Mouse (Mus musculus): ENCODE results near the gene Cttnbp2nl. TPM values are rescaled to one million over a fixed set of nuclear protein-coding genes. Genes with fewer than 3 reads are reported as not detected.

The Cttnbp2nl gene
- polyA plus RNA-seq, 1 experiment from 2014 or later = 34.3 TPM

DNA sequence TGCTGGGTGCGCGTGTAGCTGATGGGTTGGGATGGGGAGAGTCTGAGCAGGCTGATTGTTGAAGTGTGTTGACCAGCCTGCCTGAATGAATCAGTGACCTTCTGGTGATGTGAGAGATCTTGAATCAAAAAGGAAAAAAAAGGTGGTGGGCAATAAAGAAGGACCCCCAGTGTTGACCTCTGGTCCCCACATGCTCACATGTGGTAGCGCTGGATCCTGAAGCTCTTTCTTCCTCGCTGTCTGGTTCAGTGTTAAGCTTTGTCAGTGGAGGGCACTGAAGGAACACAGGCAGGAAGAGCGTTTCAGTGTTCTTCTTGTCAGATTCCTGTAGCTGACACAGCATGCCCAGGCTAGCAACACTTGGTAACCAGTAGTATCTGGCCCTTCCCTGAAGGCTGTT is 22.9 kb upstream of the Cttnbp2nl start:
- no peaks in the 10 kb centered on the region for H3K36me3 ChIP-seq (replicated peaks)
- H3K4me1 ChIP-seq = peaks cover 13% of the 10 kb centered on the region
- WGBS = 92% methylated on average over 5 of the region's 5 CpGs
- peaks cover 6% of the 10 kb centered on the region for H3K27me3 ChIP-seq (ENCODE audit: poor library complexity, severe bottlenecking)
- no peaks in the 10 kb centered on the region for H3K9me3 ChIP-seq
- no peak for DNase-seq (ENCODE audit: extremely low spot score, low spot score)
- no peak overlapping the region for H3K27ac ChIP-seq
- no peak overlapping the region for H3K4me3 ChIP-seq

DNA sequence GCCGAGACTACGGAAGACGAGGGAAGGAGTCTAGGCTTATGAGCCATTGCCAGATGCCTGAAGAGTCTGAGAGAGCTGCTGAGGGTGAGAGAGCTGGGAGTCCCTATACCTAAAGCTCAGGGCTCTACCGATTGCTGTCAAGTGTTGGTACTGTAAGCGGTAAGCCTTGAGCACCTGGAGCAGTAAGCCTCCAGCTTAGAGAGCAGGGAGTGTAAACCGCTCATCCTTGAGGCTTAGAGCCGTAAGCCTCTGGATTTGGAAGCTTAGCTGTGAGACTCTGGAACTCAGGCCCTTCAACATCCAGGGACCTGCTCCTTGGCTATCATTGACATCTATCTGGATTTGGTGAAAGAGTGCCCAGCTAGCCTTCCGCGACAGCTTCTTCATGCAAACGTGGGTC is 19.6 kb upstream of the Cttnbp2nl start:
- no peak for DNase-seq (ENCODE audit: extremely low spot score, low spot score)
- H3K27ac ChIP-seq = no peak overlapping the region
- peaks cover 4% of the 10 kb centered on the region; the same call in 1 of the 2 replicates for H3K4me1 ChIP-seq
- no peak overlapping the region for H3K4me3 ChIP-seq
- H3K36me3 ChIP-seq (replicated peaks) = no peaks in the 10 kb centered on the region
- 93% methylated on average over 10 of the region's 10 CpGs for WGBS
- no peaks in the 10 kb centered on the region for H3K9me3 ChIP-seq
- H3K27me3 ChIP-seq (ENCODE audit: poor library complexity, severe bottlenecking) = peaks cover 5% of the 10 kb centered on the region

DNA sequence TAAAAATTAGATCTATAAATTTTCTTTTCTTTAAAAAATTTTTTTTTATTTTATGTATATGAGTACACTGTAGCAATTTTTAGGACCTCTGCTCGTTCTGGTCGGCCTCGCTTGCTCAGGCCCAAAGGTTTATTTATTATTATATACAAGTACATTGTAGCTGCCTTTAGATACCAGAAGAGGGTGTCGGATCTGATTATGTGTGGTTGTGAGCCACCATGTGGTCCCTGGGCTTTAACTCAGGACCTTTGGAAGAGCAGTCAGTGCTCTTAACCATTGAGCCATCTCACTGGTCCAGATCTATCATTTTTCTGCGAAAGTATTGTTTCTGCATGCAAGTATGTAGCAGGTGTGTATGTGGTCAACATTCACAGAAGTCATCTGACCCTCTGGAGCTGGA is 18.3 kb upstream of the Cttnbp2nl start:
- no peak overlapping the region for H3K4me3 ChIP-seq
- H3K27ac ChIP-seq = no peak overlapping the region
- DNase-seq (ENCODE audit: extremely low spot score, low spot score) = no peak
- 95% methylated on average over 5 of the region's 5 CpGs for WGBS
- H3K36me3 ChIP-seq (replicated peaks) = no peaks in the 10 kb centered on the region
- no peaks in the 10 kb centered on the region for H3K27me3 ChIP-seq (ENCODE audit: poor library complexity, severe bottlenecking)
- H3K9me3 ChIP-seq = no peaks in the 10 kb centered on the region
- H3K4me1 ChIP-seq = peaks cover 3% of the 10 kb centered on the region; the same call in 1 of the 2 replicates

DNA sequence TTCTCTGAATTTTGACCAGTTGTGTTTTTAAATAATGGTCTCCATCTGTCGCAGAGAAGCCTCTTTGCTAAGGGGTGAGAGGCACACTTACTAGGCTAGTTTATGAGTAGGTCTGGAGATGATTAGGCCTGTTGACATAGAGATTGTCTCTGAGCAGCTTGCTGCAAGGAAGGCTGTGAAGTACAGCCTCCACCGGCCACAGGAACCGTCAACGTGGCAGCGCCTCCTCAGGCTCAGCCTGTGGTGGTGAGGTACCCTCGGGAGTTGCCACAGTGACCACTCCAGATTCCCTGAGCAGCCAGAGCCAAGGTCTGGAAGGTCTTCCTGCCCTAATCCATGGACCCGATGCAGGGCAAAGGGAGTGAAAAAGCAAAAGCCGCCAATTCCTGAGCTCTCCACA is 17.6 kb upstream of the Cttnbp2nl start:
- no peak for DNase-seq (ENCODE audit: extremely low spot score, low spot score)
- no peaks in the 10 kb centered on the region for H3K27me3 ChIP-seq (ENCODE audit: poor library complexity, severe bottlenecking)
- peaks cover 3% of the 10 kb centered on the region; the same call in 1 of the 2 replicates for H3K4me1 ChIP-seq
- H3K36me3 ChIP-seq (replicated peaks) = no peaks in the 10 kb centered on the region
- H3K27ac ChIP-seq = no peak overlapping the region
- H3K9me3 ChIP-seq = no peaks in the 10 kb centered on the region
- 71% methylated on average over 8 of the region's 8 CpGs for WGBS
- H3K4me3 ChIP-seq = no peak overlapping the region

DNA sequence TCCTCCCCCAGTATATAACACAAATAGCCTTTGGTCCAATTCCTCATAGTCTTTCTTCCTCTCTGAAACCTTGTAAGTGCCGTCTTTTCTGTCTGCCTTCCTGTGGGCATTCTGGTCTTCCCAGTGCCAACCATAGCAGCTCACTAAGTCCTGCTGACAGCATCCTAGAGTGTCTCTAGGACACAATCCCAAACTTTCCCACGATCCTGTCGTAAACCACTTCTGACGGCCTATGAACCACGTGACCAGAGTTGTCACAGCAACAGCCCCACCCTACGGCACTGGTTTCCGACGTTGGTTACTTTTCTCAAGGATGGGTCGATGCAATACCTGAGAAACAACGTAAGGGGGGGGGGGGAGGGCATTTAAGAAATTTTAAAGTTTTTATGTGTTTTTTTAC is 13.6 kb upstream of the Cttnbp2nl start, which contains the start of gene 4930564D02Rik:
Gene 4930564D02Rik (plus strand): TSS at position 301 of the 400 bp plus-strand sequence.
- Histone ChIP-seq H3K4me1 (peaks cover 3% of the 10 kb centered on the region; the same call in 1 of the 2 replicates), H3K9me3 (no peaks in the 10 kb centered on the region), H3K27me3 (ENCODE audit: poor library complexity, severe bottlenecking) (no peaks in the 10 kb centered on the region), H3K4me3 (no peak within 1 kb of the TSS), H3K27ac (no peak within 1 kb of the TSS), H3K36me3 (replicated peaks) (no peaks in the 10 kb centered on the region)
- no peak for DNase-seq (ENCODE audit: extremely low spot score, low spot score)
- WGBS = 88% methylated on average over 10 of the region's 10 CpGs

DNA sequence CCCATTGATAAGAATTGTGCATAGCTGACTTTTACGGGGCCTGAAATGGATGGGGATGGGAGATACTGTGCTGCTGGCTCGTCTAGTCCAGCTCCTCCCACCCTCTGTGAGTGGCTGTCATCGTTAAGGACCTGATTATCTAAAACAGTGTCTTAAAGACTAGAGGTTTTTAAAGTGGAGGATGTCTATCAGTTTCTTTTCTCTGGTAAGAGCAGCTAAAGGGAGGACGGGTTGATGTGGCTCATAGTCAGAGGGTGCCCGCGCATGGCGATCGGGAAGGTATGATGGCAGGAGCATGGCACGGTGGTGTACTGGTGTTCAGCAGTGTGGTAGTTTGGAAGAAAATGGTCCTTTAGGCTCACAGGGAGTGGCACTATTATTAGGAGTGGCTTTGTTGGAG is 9.7 kb upstream of the Cttnbp2nl start:
- WGBS = 89% methylated on average over 9 of the region's 9 CpGs
- no peaks in the 10 kb centered on the region for H3K9me3 ChIP-seq
- H3K36me3 ChIP-seq (replicated peaks) = no peaks in the 10 kb centered on the region
- DNase-seq (ENCODE audit: extremely low spot score, low spot score) = no peak
- 0 out of 2 replicates have a peak, but pooled peaks cover 6% of the 10 kb centered on the region for H3K27me3 ChIP-seq (ENCODE audit: poor library complexity, severe bottlenecking)
- H3K27ac ChIP-seq = no peak overlapping the region
- peaks cover 12% of the 10 kb centered on the region for H3K4me1 ChIP-seq
- no peak overlapping the region for H3K4me3 ChIP-seq

DNA sequence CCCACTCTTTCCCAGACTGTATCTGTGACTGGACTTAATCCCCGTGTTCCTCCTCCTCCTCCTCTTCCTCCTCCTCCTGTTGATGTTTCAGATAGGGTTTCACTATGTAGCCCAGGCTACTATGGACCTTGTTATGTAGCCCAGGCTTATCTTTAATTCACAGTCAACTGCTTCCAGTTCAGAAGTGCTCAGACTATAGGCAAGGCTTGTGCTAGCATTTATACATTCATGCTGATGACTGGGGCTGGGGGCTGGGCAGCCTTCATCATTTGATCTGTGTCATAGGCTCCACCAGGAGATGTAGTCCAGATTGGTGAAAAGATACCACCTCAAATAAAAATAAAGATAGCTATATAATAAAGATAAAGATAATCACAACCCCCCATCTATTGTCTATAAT is 9.0 kb upstream of the Cttnbp2nl start:
- Histone ChIP-seq H3K4me3 (no peak overlapping the region), H3K27ac (no peak overlapping the region), H3K36me3 (replicated peaks) (no peaks in the 10 kb centered on the region), H3K4me1 (peaks cover 12% of the 10 kb centered on the region), H3K9me3 (no peaks in the 10 kb centered on the region), H3K27me3 (ENCODE audit: poor library complexity, severe bottlenecking) (0 out of 2 replicates have a peak, but pooled peaks cover 6% of the 10 kb centered on the region)
- no peak for DNase-seq (ENCODE audit: extremely low spot score, low spot score)
- WGBS = 61% methylated on average over 1 of the region's 1 CpGs

DNA sequence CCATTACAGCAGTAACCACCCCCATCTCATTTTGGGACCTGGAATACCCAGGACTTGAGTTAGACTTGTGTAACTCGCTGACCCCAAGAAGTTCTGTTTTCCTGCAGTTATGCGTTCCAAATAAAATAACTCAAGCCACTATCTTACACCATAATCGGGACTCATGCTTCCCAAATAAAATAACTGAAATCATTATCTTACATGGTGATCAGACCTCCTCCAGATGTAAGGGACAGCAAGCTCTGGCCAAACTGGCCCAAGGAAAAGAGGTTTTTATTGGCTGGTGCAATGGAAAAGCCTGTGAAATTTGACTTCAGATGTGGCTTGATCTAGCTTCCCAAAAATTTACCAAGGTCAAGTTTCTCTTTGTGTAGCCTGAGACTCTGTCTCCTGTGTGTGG is 8.6 kb upstream of the Cttnbp2nl start:
- 89% methylated on average over 3 of the region's 3 CpGs for WGBS
- H3K4me3 ChIP-seq = no peak overlapping the region
- H3K36me3 ChIP-seq (replicated peaks) = no peaks in the 10 kb centered on the region
- no peak for DNase-seq (ENCODE audit: extremely low spot score, low spot score)
- H3K27ac ChIP-seq = no peak overlapping the region
- 0 out of 2 replicates have a peak, but pooled peaks cover 6% of the 10 kb centered on the region for H3K27me3 ChIP-seq (ENCODE audit: poor library complexity, severe bottlenecking)
- H3K9me3 ChIP-seq = no peaks in the 10 kb centered on the region
- peaks cover 12% of the 10 kb centered on the region for H3K4me1 ChIP-seq

DNA sequence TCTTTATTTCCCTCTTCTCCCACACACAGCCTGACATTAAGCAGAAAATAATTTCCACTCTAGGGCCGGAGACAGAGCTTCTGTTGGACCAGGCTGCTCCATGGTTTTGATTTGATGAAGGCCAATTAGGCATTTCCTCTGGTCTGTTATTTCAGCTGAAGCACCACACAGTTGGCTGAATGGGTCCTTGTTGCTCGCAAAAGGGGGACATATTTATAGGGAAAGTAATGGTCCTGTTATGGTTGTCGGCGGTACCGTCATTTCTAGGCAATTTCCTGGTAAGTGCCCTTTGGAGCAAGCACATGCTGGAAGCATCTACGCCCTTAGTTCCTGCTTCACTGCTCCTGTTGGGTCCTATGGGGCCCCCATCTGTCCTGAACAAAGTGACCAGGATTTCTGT is 8.0 kb upstream of the Cttnbp2nl start:
- H3K9me3 ChIP-seq = no peaks in the 10 kb centered on the region
- peaks cover 12% of the 10 kb centered on the region for H3K4me1 ChIP-seq
- H3K4me3 ChIP-seq = no peak overlapping the region
- 0 out of 2 replicates have a peak, but pooled peaks cover 6% of the 10 kb centered on the region for H3K27me3 ChIP-seq (ENCODE audit: poor library complexity, severe bottlenecking)
- peak overlapping the region; percentile 63; the same call in 1 of the 2 replicates for H3K27ac ChIP-seq
- DNase-seq (ENCODE audit: extremely low spot score, low spot score) = no peak
- WGBS = 61% methylated on average over 6 of the region's 6 CpGs
- no peaks in the 10 kb centered on the region for H3K36me3 ChIP-seq (replicated peaks)

DNA sequence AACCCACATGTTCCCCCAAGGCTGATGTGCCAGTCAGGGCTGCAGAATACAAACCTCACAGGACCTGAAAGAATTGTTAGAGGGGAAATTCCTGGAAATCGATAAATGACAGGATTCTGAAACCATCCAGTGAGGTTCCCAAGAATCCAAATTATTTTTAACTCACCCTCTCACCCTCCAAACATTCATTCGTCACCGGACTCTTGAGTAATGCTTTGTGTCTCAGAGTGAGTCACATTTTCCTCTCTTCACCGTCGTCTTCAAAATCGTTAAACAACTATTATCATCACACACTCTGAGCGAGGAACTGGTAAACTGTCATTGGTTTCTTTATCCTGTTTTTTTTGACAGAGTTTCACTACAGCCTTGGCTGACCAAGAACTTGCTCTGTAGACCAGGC is 7.0 kb upstream of the Cttnbp2nl start:
- 86% methylated on average over 7 of the region's 7 CpGs for WGBS
- no peak overlapping the region for H3K27ac ChIP-seq
- DNase-seq (ENCODE audit: extremely low spot score, low spot score) = no peak

DNA sequence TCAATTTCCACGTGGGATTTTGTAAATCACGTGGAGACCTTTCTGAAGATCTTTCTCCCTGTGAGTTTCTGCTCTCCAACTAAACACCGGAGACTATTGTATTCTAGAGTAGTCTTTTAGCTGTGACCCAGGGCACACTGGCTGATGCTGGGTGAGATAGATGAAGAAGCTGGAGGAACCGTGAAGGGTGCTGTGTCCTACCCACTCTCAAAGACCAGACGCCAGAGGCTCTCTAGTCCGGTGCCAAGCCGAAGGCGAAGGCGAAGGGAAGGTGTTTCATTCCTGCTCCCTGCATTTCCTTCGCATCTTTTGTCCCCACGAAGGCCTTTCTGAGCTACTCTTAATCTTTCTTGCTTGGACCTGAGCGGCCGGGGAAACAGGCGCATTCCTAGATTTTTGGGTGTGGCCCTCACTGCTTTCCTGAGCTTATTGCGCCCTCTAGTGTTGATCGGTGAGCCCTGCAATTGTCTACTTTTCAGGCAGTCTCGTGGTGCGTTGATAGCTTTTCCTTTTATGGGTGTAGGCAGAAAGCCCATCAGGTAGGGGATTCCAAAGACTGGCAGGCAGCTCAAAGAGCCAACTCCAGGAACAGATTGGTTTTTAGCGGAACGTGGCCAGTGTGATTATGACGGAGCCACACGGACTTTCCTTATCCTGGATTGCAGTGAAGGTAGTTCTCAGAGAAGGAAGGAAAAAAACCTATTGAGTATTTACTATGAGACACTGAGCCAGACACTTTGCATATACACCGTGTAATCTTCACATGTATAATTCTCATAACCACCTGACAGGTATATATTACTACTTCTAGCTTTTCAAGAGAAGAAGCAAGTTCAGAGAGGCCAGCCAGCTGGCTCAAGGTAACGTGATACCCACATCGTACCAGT is 5.9 kb upstream of the Cttnbp2nl start:
- WGBS = 20% methylated on average over 25 of the region's 25 CpGs
- H3K4me1 ChIP-seq = peaks cover 15% of the 10 kb centered on the region
- 0 out of 2 replicates have a peak, but pooled peaks cover 6% of the 10 kb centered on the region for H3K27me3 ChIP-seq (ENCODE audit: poor library complexity, severe bottlenecking)
- peak overlapping the region; percentile 37 for H3K4me3 ChIP-seq
- H3K27ac ChIP-seq = no peak overlapping the region
- peak; percentile 84 for DNase-seq (ENCODE audit: extremely low spot score, low spot score)
- no peaks in the 10 kb centered on the region for H3K9me3 ChIP-seq
- H3K36me3 ChIP-seq (replicated peaks) = no peaks in the 10 kb centered on the region

More for the DNA sequence above, 7.0 kb upstream of the Cttnbp2nl start:
- H3K27me3 ChIP-seq (ENCODE audit: poor library complexity, severe bottlenecking) = 0 out of 2 replicates have a peak, but pooled peaks cover 6% of the 10 kb centered on the region
- H3K4me1 ChIP-seq = peaks cover 12% of the 10 kb centered on the region
- no peaks in the 10 kb centered on the region for H3K36me3 ChIP-seq (replicated peaks)
- no peaks in the 10 kb centered on the region for H3K9me3 ChIP-seq
- H3K4me3 ChIP-seq = no peak overlapping the region

DNA sequence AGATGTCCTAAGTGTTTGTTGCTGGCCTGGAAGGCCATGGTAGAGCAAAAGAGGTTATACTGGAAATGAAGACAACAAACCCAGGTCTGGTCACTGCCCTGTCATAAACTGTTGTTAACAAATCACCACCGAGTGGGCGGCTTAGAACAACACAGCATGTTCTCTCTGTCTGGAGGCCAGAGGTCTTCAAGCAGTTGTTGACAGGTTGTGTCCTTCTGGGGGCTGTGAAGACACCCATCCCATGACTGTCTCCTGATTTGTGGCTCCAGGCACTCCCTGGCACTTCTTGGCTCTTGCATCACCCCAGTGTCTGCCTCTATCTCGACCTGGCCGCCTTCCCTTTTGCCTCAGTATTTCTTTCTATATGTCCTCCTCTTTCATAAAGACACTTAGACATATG is 2.7 kb upstream of the Cttnbp2nl start:
- 0 out of 2 replicates have a peak, but pooled peaks cover 4% of the 10 kb centered on the region for H3K27me3 ChIP-seq (ENCODE audit: poor library complexity, severe bottlenecking)
- WGBS = 90% methylated on average over 4 of the region's 4 CpGs
- H3K27ac ChIP-seq = no peak overlapping the region
- H3K36me3 ChIP-seq (replicated peaks) = no peaks in the 10 kb centered on the region
- no peak overlapping the region for H3K4me3 ChIP-seq
- no peak for DNase-seq (ENCODE audit: extremely low spot score, low spot score)
- H3K9me3 ChIP-seq = no peaks in the 10 kb centered on the region
- peaks cover 33% of the 10 kb centered on the region for H3K4me1 ChIP-seq

DNA sequence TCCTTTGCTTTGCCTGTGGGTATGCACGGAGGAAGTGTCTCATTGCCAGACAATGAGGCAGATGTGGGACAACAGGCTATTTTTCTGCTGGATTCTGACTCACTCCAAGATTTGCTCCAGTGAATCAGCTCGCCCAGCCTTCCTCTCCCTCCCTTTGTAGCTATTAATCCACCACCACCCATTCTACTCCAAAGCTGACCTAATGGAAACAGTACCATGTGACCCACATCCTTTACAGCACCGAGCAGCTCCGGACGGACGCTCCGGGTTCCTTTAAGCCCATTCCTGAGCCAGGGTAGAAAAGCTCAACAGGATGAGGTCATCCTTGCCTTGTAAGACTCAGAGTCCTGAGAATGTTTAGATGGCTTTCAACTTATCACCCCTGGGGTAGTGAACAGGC is 2.0 kb upstream of the Cttnbp2nl start:
- peaks cover 36% of the 10 kb centered on the region for H3K4me1 ChIP-seq
- no peaks in the 10 kb centered on the region for H3K9me3 ChIP-seq
- DNase-seq (ENCODE audit: extremely low spot score, low spot score) = no peak
- no peaks in the 10 kb centered on the region for H3K27me3 ChIP-seq (ENCODE audit: poor library complexity, severe bottlenecking)
- no peak overlapping the region for H3K4me3 ChIP-seq
- H3K36me3 ChIP-seq (replicated peaks) = peaks cover under 1% of the 10 kb centered on the region
- H3K27ac ChIP-seq = no peak overlapping the region
- WGBS = 74% methylated on average over 7 of the region's 7 CpGs

All from forebrain, embryonic 10.5 days (tissue).